Mouse (Mus musculus) retina, postnatal 1 day (tissue): ENCODE results near the gene Zfp385c.
"Not testable (repeated sequence)": the region's sequence is repeated elsewhere in the genome, so short reads cannot be mapped to it uniquely, and the experiment has no call there.

Experiments used
- DNase-seq: peaks from one replicate; pipeline ENCODE4 v3.0.0-alpha.2; 2012

Zfp385c gene

GRCm38 (mm10) chr11:100588462-100588861 is 103.8 kb downstream of the Zfp385c start:
- DNase-seq = no peak

DNA sequence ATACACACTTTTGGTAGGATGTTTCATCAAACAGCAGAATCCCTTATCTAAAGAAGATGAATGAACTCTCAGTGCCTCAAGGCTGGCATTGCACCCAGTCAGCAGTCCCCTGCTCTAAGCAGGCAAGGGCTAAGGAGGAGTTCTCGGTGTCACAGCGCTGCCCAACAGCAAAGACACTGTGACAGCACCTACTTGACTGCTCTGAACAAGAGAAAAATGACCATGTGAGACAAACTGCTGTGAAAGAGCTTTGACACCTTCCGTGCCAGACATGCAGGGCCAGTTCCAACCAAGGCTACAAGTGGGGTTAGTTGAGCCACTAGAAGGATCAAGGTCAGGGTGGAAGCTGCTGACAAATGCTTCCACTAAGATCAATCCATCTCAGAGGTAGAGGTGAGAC is 107.1 kb downstream of the Zfp385c start:
- no peak for DNase-seq

- no peak for DNase-seq
These were observed 107.7 kb downstream of the Zfp385c start for GRCm38 (mm10) chr11:100584561-100584961.

DNA sequence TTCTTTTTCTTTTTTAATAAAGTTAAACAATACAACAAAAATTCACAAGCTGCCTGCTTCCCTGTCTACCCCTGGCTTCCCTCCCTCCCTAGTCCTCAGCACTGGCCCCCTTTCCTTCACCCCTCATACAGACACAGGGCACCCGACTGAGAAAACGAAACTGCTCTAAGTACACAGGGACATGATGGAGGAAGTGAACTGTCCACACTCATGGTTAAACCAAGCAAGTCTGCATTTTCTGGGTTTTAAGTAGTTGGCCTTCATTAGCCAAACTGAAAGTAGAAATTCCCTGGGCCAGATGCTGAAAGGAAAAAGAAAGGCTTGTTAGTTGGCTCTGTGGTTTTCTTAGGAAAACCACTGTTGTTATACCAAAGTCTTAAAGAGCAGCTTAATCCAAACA is 109.4 kb downstream of the Zfp385c start:
- no peak for DNase-seq

GRCm38 (mm10) chr11:100582413-100582812 is 109.8 kb downstream of the Zfp385c start:
- not testable (repeated sequence) for DNase-seq

DNA sequence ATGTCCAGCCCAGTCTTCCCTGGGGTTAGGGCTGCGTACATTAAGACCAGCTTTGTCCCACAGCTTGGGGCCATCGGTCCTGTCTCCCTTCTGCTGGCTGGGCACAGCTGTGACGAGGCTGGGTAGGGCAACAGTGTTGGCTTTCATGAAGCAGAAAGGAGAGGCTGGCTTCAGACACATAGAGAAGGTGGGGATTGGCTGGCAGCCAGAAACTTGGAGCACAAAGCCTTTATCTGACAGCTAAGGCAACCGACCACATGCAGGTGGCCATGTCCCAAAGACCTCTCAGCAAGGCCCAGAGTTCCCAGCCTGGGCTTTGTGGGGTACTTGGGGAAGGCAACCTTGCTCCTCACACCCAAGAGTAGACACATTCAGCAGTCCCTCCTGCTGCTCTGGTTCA is 110.5 kb downstream of the Zfp385c start:
- peak; percentile 44 for DNase-seq

- no peak for DNase-seq
These were observed 112.0 kb downstream of the Zfp385c start for GRCm38 (mm10) chr11:100580275-100580674.

GRCm38 (mm10) chr11:100579116-100579799 is 113.0 kb downstream of the Zfp385c start:
- no peak for DNase-seq

- no peak for DNase-seq
These were observed 114.2 kb downstream of the Zfp385c start for GRCm38 (mm10) chr11:100577852-100578599.
